Mouse (Mus musculus): ENCODE measurements around the gene Stkld1. TPM values are rescaled to one million over a fixed set of nuclear protein-coding genes. Genes with fewer than 3 reads are reported as not detected.

Stkld1 gene
- polyA plus RNA-seq, 2 experiments, result 0.18 TPM; not detected in 1

GRCm38 (mm10) chr2:26954735-26955395, 21.0 kb downstream of the Stkld1 start:
- DNase-seq (ENCODE audit: low spot score), result no peak
- H3K4me3 ChIP-seq (replicated peaks; ENCODE audit: low read length), result no peak overlapping the region
- 98% methylated on average over 2 of the region's 2 CpGs for WGBS
- no peak overlapping the region for H3K27ac ChIP-seq (replicated peaks; ENCODE audit: low read depth, low read length)
- H3K27me3 ChIP-seq (ENCODE audit: control insufficient read depth, insufficient read depth, low read length), result no peaks in the 10 kb centered on the region
- no peaks in the 10 kb centered on the region for H3K4me1 ChIP-seq (ENCODE audit: control insufficient read depth, insufficient read depth, low read length)
- no peaks in the 10 kb centered on the region for H3K9me3 ChIP-seq (ENCODE audit: control insufficient read depth, low read length)
- H3K4me2 ChIP-seq (replicated peaks; ENCODE audit: low read depth, low read length, severe bottlenecking), result no peak overlapping the region
- no peak for ATAC-seq (ENCODE audit: low FRiP score, low read depth)
- no peak overlapping the region for H3K9ac ChIP-seq (ENCODE audit: low read depth, low read length, severe bottlenecking)
- TF ChIP-seq POLR2A (IDR thresholded peaks at IDR 0.05; ENCODE audit: borderline replicate concordance, extremely low read depth, insufficient read depth, insufficient read length), result no peak
- H3K36me3 ChIP-seq (ENCODE audit: control insufficient read depth, insufficient read depth, low read length), result peaks cover 88% of the 10 kb centered on the region

GRCm38 (mm10) chr2:26956811-26957487, 23.1 kb downstream of the Stkld1 start:
- Histone ChIP-seq H3K27me3 (ENCODE audit: control insufficient read depth, insufficient read depth, low read length) (no peaks in the 10 kb centered on the region), H3K27ac (replicated peaks; ENCODE audit: low read depth, low read length) (no peak overlapping the region), H3K36me3 (ENCODE audit: control insufficient read depth, insufficient read depth, low read length) (peaks cover 91% of the 10 kb centered on the region), H3K4me2 (replicated peaks; ENCODE audit: low read depth, low read length, severe bottlenecking) (no peak overlapping the region), H3K9me3 (ENCODE audit: control insufficient read depth, low read length) (no peaks in the 10 kb centered on the region), H3K4me1 (ENCODE audit: control insufficient read depth, insufficient read depth, low read length) (no peaks in the 10 kb centered on the region), H3K9ac (ENCODE audit: low read depth, low read length, severe bottlenecking) (no peak overlapping the region), H3K4me3 (replicated peaks; ENCODE audit: low read length) (no peak overlapping the region)
- DNase-seq (ENCODE audit: low spot score) (no peak), ATAC-seq (ENCODE audit: low FRiP score, low read depth) (no peak)
- WGBS, result 95% methylated on average over 12 of the region's 12 CpGs
- TF ChIP-seq POLR2A (IDR thresholded peaks at IDR 0.05; ENCODE audit: borderline replicate concordance, extremely low read depth, insufficient read depth, insufficient read length), result no peak

- Histone ChIP-seq H3K9me3 (ENCODE audit: control insufficient read depth, low read length) (no peaks in the 10 kb centered on the region), H3K4me2 (replicated peaks; ENCODE audit: low read depth, low read length, severe bottlenecking) (no peak overlapping the region), H3K4me1 (ENCODE audit: control insufficient read depth, insufficient read depth, low read length) (no peaks in the 10 kb centered on the region), H3K4me3 (replicated peaks; ENCODE audit: low read length) (no peak overlapping the region), H3K9ac (ENCODE audit: low read depth, low read length, severe bottlenecking) (no peak overlapping the region), H3K27ac (replicated peaks; ENCODE audit: low read depth, low read length) (no peak overlapping the region), H3K27me3 (ENCODE audit: control insufficient read depth, insufficient read depth, low read length) (no peaks in the 10 kb centered on the region), H3K36me3 (ENCODE audit: control insufficient read depth, insufficient read depth, low read length) (peaks cover 89% of the 10 kb centered on the region)
- TF ChIP-seq POLR2A (IDR thresholded peaks at IDR 0.05; ENCODE audit: borderline replicate concordance, extremely low read depth, insufficient read depth, insufficient read length), result no peak
- no peak for DNase-seq (ENCODE audit: low spot score)
- ATAC-seq (ENCODE audit: low FRiP score, low read depth), result no peak
- 82% methylated on average over 2 of the region's 2 CpGs for WGBS
These were observed 23.6 kb downstream of the Stkld1 start for GRCm38 (mm10) chr2:26957488-26957859.

GRCm38 (mm10) chr2:26960756-26961155, 26.9 kb downstream of the Stkld1 start:
- H3K4me2 ChIP-seq (replicated peaks; ENCODE audit: low read depth, low read length, severe bottlenecking), result no peak overlapping the region
- no peak overlapping the region for H3K4me3 ChIP-seq (replicated peaks; ENCODE audit: low read length)
- 80% methylated on average over 4 of the region's 4 CpGs for WGBS
- H3K4me1 ChIP-seq (ENCODE audit: control insufficient read depth, insufficient read depth, low read length), result peaks cover 10% of the 10 kb centered on the region
- DNase-seq (ENCODE audit: low spot score) (no peak), ATAC-seq (ENCODE audit: low FRiP score, low read depth) (no peak)
- no peak for TF ChIP-seq POLR2A (IDR thresholded peaks at IDR 0.05; ENCODE audit: borderline replicate concordance, extremely low read depth, insufficient read depth, insufficient read length)
- peaks cover 60% of the 10 kb centered on the region for H3K36me3 ChIP-seq (ENCODE audit: control insufficient read depth, insufficient read depth, low read length)
- no peak overlapping the region for H3K27ac ChIP-seq (replicated peaks; ENCODE audit: low read depth, low read length)
- H3K9ac ChIP-seq (ENCODE audit: low read depth, low read length, severe bottlenecking), result no peak overlapping the region
- no peaks in the 10 kb centered on the region for H3K27me3 ChIP-seq (ENCODE audit: control insufficient read depth, insufficient read depth, low read length)
- no peaks in the 10 kb centered on the region for H3K9me3 ChIP-seq (ENCODE audit: control insufficient read depth, low read length)

- no peaks in the 10 kb centered on the region for H3K27me3 ChIP-seq (ENCODE audit: control insufficient read depth, insufficient read depth, low read length)
- peak; percentile 96 for ATAC-seq (ENCODE audit: low FRiP score, low read depth)
These were observed 30.3 kb downstream of the Stkld1 start, which contains the start of gene Rexo4 for GRCm38 (mm10) chr2:26963923-26964723. Gene Rexo4, minus strand, starts transcription at chr2:26964386.

More at GRCm38 (mm10) chr2:26963923-26964723, 30.3 kb downstream of the Stkld1 start, which contains the start of gene Rexo4:
- Histone ChIP-seq H3K4me1 (ENCODE audit: control insufficient read depth, insufficient read depth, low read length) (peaks cover 10% of the 10 kb centered on the region), H3K9ac (ENCODE audit: low read depth, low read length, severe bottlenecking) (peak within 1 kb of the TSS; percentile 83), H3K4me3 (replicated peaks; ENCODE audit: low read length) (peak within 1 kb of the TSS; percentile 57), H3K9me3 (ENCODE audit: control insufficient read depth, low read length) (no peaks in the 10 kb centered on the region), H3K36me3 (ENCODE audit: control insufficient read depth, insufficient read depth, low read length) (peaks cover 28% of the 10 kb centered on the region), H3K27ac (replicated peaks; ENCODE audit: low read depth, low read length) (peak within 1 kb of the TSS; percentile 98), H3K4me2 (replicated peaks; ENCODE audit: low read depth, low read length, severe bottlenecking) (peak within 1 kb of the TSS; percentile 59)
- peak; percentile 51; the same call in 1 of the 2 replicates for TF ChIP-seq POLR2A (IDR thresholded peaks at IDR 0.05; ENCODE audit: borderline replicate concordance, extremely low read depth, insufficient read depth, insufficient read length)
- DNase-seq (ENCODE audit: low spot score), result peak; percentile 93
- WGBS, result under 1% methylated on average over 50 of the region's 50 CpGs

Data from limb, embryonic 14.5 days (tissue).